14 mouse cellular contexts compared by ENCODE assay signal in genomic region chr12:111450359-111450758, GRCm38 (mm10). TPM values are rescaled to one million over a fixed set of nuclear protein-coding genes. Genes with fewer than 3 reads are reported as not detected.
DNase-seq lines count a peak whose midpoint lies in the region; ATAC-seq and TF ChIP-seq lines count a peak whose summit lies in the region.
"Had no signal": no experiment of that assay in that cellular context is flagged by ENCODE, and none has a peak within 500 bp of the region (broad histone marks: within the 10 kb centered on the region; RNA-seq: fewer than 3 reads in every experiment).

No protein-coding gene starts in this region.

- H3K4me2 ChIP-seq in heart, embryonic 16.5 days (ENCODE audit: low read depth, low read length), result no peak overlapping the region
- no peak overlapping the region for H3K4me2 ChIP-seq in hindbrain, embryonic 14.5 days (replicated peaks)
- H3K4me2 ChIP-seq: embryonic facial prominence, embryonic 15.5 days; hindbrain, embryonic 13.5 days had no signal

- H3K79me2 ChIP-seq in C2C12 (ENCODE audit: control insufficient read depth, insufficient read depth), result peaks cover 80% of the 10 kb centered on the region

- 32% methylated on average over 6 of the region's 6 CpGs for WGBS in heart, embryonic 16.5 days
- 40% methylated on average over 6 of the region's 6 CpGs for WGBS in hindbrain, embryonic 14.5 days

- 0 out of 2 replicates have a peak overlapping the region, but pooled peaks have one; percentile 3 for H3K27ac ChIP-seq in heart, embryonic 16.5 days (ENCODE audit: low read length)
- H3K27ac ChIP-seq in hindbrain, embryonic 14.5 days, result no peak overlapping the region
- H3K27ac ChIP-seq: embryonic facial prominence, embryonic 15.5 days; hindbrain, embryonic 13.5 days; left cerebral cortex, adult 2 months had no signal

- peaks cover 77% of the 10 kb centered on the region for H3K36me3 ChIP-seq in C2C12 (ENCODE audit: control insufficient read depth, insufficient read depth)
- no peaks in the 10 kb centered on the region for H3K36me3 ChIP-seq in heart, embryonic 16.5 days (ENCODE audit: control insufficient read depth, insufficient read depth)
- H3K36me3 ChIP-seq in hindbrain, embryonic 14.5 days (replicated peaks; ENCODE audit: control insufficient read depth, insufficient read depth), result no peaks in the 10 kb centered on the region
- H3K36me3 ChIP-seq: embryonic facial prominence, embryonic 15.5 days; hindbrain, embryonic 13.5 days had no signal

- H3K9me3 ChIP-seq in heart, embryonic 16.5 days (replicated peaks; ENCODE audit: control insufficient read depth, low read length), result no peaks in the 10 kb centered on the region
- no peaks in the 10 kb centered on the region for H3K9me3 ChIP-seq in hindbrain, embryonic 14.5 days (ENCODE audit: control insufficient read depth, low read length)
- H3K9me3 ChIP-seq: embryonic facial prominence, embryonic 15.5 days; hindbrain, embryonic 13.5 days; megakaryocyte, embryonic 14.5 days had no signal

- peak; percentile 80 for DNase-seq in ZHBTc4 (ENCODE audit: low read depth, low spot score)
- peak; percentile 88 for DNase-seq in kidney, postnatal 14 days
- no peak for DNase-seq in layer of hippocampus, postnatal 25 days (ENCODE audit: extremely low spot score in 1 of 2, low spot score in 1 of 2)
- DNase-seq in hindbrain, embryonic 14.5 days (ENCODE audit: low spot score), result no peak
- no peak for DNase-seq in layer of hippocampus, adult 11-12 months (ENCODE audit: low spot score)
- DNase-seq: spleen, adult 18-20 months; thymus, postnatal 25 days had no signal

- peak overlapping the region; percentile 0 for H3K4me3 ChIP-seq in C2C12 (ENCODE audit: insufficient read depth, poor library complexity, severe bottlenecking)
- H3K4me3 ChIP-seq in heart, embryonic 16.5 days (ENCODE audit: low read length), result no peak overlapping the region
- no peak overlapping the region for H3K4me3 ChIP-seq in hindbrain, embryonic 14.5 days (replicated peaks; ENCODE audit: low read length)
- H3K4me3 ChIP-seq: embryonic facial prominence, embryonic 15.5 days; hindbrain, embryonic 13.5 days; left cerebral cortex, adult 2 months; megakaryocyte, embryonic 14.5 days had no signal

- no peaks in the 10 kb centered on the region for H3K27me3 ChIP-seq in C2C12 (ENCODE audit: control insufficient read depth, insufficient read depth, insufficient read length)
- peaks cover 63% of the 10 kb centered on the region for H3K27me3 ChIP-seq in heart, embryonic 16.5 days (ENCODE audit: control insufficient read depth, insufficient read depth, low read length)
- peaks cover 71% of the 10 kb centered on the region for H3K27me3 ChIP-seq in hindbrain, embryonic 14.5 days (ENCODE audit: control insufficient read depth, insufficient read depth, low read length)

- peaks cover 21% of the 10 kb centered on the region for H3K79me3 ChIP-seq in C2C12 (ENCODE audit: low read depth)

- no peak overlapping the region for H3K9ac ChIP-seq in heart, embryonic 16.5 days (ENCODE audit: low read length)
- no peak overlapping the region for H3K9ac ChIP-seq in hindbrain, embryonic 14.5 days
- H3K9ac ChIP-seq: embryonic facial prominence, embryonic 15.5 days; hindbrain, embryonic 13.5 days had no signal

- TF ChIP-seq CTCF in C2C12 (IDR thresholded peaks at IDR 0.05; ENCODE audit: control insufficient read depth, insufficient read depth, insufficient read length), result no peak

- H3ac ChIP-seq in C2C12 (ENCODE audit: control insufficient read depth, insufficient read length, low read depth), result no peak overlapping the region

- ATAC-seq in heart, embryonic 16.5 days (replicated peaks; ENCODE audit: extremely low read depth, insufficient read depth, low FRiP score), result no peak
- no peak for ATAC-seq in hindbrain, embryonic 14.5 days (ENCODE audit: low FRiP score)

- peaks cover 20% of the 10 kb centered on the region for H3K4me1 ChIP-seq in heart, embryonic 16.5 days (ENCODE audit: control insufficient read depth, insufficient read depth, low read length)
- H3K4me1 ChIP-seq in hindbrain, embryonic 14.5 days (replicated peaks; ENCODE audit: control insufficient read depth, insufficient read depth, low read length), result peaks cover 5% of the 10 kb centered on the region; the same call in 1 of the 2 replicates

TF ChIP-seq in C2C12, 6 proteins besides CTCF, POLR2A, EP300 and RAD21:
- no peak for TF ChIP-seq MYOG (IDR thresholded peaks at IDR 0.05; ENCODE audit: control insufficient read depth, extremely low read depth, insufficient read length)
- no peak for TF ChIP-seq USF1 (IDR thresholded peaks at IDR 0.05; ENCODE audit: low read depth)
- no peak for TF ChIP-seq MAX (IDR thresholded peaks at IDR 0.05)
- no peak for TF ChIP-seq CEBPB (IDR thresholded peaks at IDR 0.05; ENCODE audit: low read depth)
- TF ChIP-seq MYOD1 (IDR thresholded peaks at IDR 0.05; ENCODE audit: control insufficient read depth, insufficient read length, low read depth), result no peak
- TF ChIP-seq FOSL1 (IDR thresholded peaks at IDR 0.05; ENCODE audit: insufficient read depth, low read length, poor library complexity, severe bottlenecking), result no peak

RNA-seq across cellular contexts. Expression of gene Tnfaip2, which starts 8.1 kb away (rescaled TPM):
- 119 TPM for polyA plus RNA-seq in C2C12 (2012; fragmentation: generic; extraction: Trizol)
- 3.2 and 4.8 TPM in 2 replicates for polyA plus RNA-seq in heart, embryonic 16.5 days (2015; fragmentation: Nextera tagmentation; extraction: Ambion mirVana)
- total RNA-seq in layer of hippocampus, postnatal 25 days (2021), result under 1 TPM; 0.63 to 0.81 TPM
- polyA plus RNA-seq in hindbrain, embryonic 14.5 days (2014; fragmentation: Nextera tagmentation; extraction: Ambion mirVana), result 0.42 and 0.79 TPM in 2 replicates
- polyA plus RNA-seq: neural tube, embryonic 14.5 days had no signal

RNA-seq across cellular contexts. Expression of gene Exoc3l4, which starts 33.5 kb away (rescaled TPM):
- polyA plus RNA-seq in C2C12 (2012; fragmentation: generic; extraction: Trizol), result 58.3 TPM
- polyA plus RNA-seq in heart, embryonic 16.5 days (2015; fragmentation: Nextera tagmentation; extraction: Ambion mirVana), result 13.3 and 14.9 TPM in 2 replicates
- 1 to 10 TPM; 2.6 to 3.4 TPM for total RNA-seq in layer of hippocampus, postnatal 25 days (2021)
- polyA plus RNA-seq in hindbrain, embryonic 14.5 days (2014; fragmentation: Nextera tagmentation; extraction: Ambion mirVana), result 1.7 and 1.8 TPM in 2 replicates

RNA-seq across cellular contexts. Expression of gene Gm266, which starts 35.3 kb away (rescaled TPM):
- polyA plus RNA-seq in C2C12 (2012; fragmentation: generic; extraction: Trizol), result 2.1 TPM
- 2.6 and 6.1 TPM in 2 replicates for polyA plus RNA-seq in heart, embryonic 16.5 days (2015; fragmentation: Nextera tagmentation; extraction: Ambion mirVana)
- total RNA-seq in layer of hippocampus, postnatal 25 days (2021), result 1 to 10 TPM; 5.6 to 7.8 TPM
- 2.6 and 3.8 TPM in 2 replicates for polyA plus RNA-seq in hindbrain, embryonic 14.5 days (2014; fragmentation: Nextera tagmentation; extraction: Ambion mirVana)

RNA-seq across cellular contexts. Expression of gene Lbhd2, which starts 43.8 kb away (rescaled TPM):
- not detected for polyA plus RNA-seq in C2C12 (2012; fragmentation: generic; extraction: Trizol)
- polyA plus RNA-seq in heart, embryonic 16.5 days (2015; fragmentation: Nextera tagmentation; extraction: Ambion mirVana), result 1.3 and 1.4 TPM in 2 replicates
- under 1 TPM in 1 of 2 experiments, not detected in 1; 0.86 TPM for total RNA-seq in layer of hippocampus, postnatal 25 days (2021)
- polyA plus RNA-seq in hindbrain, embryonic 14.5 days (2014; fragmentation: Nextera tagmentation; extraction: Ambion mirVana), result 0.72 and 1.3 TPM in 2 replicates

Comparison
In these comparisons a context has a peak if more than half of its experiments do, and no peak if none do; other contexts are left out.
1. DNase-seq: peak in ZHBTc4 (single experiment) and kidney, postnatal 14 days (single experiment); none in layer of hippocampus, postnatal 25 days (0 of 2), hindbrain, embryonic 14.5 days (single experiment) and layer of hippocampus, adult 11-12 months (single experiment).
2. RNA of gene Tnfaip2, which starts 8.1 kb away (polyA plus RNA-seq): 119 TPM in C2C12 (single experiment); 3.2 to 4.8 TPM in heart, embryonic 16.5 days and 0.42 to 0.79 TPM in hindbrain, embryonic 14.5 days; every median in the first group is over 10 times any median in the second.